Mouse (Mus musculus) G1E (cell line): ENCODE measurements around the gene Sipa1l3. TPM values are rescaled to one million over a fixed set of nuclear protein-coding genes. Genes with fewer than 3 reads are reported as not detected.

ENCODE experiments used
- ATAC-seq: 2 replicates; pipeline ENCODE4 v1.8.0; 2016; ENCODE audit warnings: mild to moderate bottlenecking; ENCODE audit not compliant: insufficient number of reproducible peaks, poor library complexity, low FRiP score, severe bottlenecking; ENCODE audit errors: extremely low read depth
- DNase-seq: peaks from one replicate; pipeline ENCODE4 v3.0.0; 2012; ENCODE audit warnings: low spot score
- H3K27me3 ChIP-seq: 2 replicates; pipeline ENCODE4 v1.6.1; 2012; ENCODE audit warnings: mild to moderate bottlenecking, low read length, inconsistent platforms; ENCODE audit not compliant: insufficient read depth
- H3K36me3 ChIP-seq: replicated peaks from 2 replicates; pipeline ENCODE3; 2012; ENCODE audit warnings: mild to moderate bottlenecking, inconsistent platforms
- H3K4me1 ChIP-seq: 2 replicates; pipeline ENCODE4 v1.6.1; 2012; ENCODE audit warnings: low read depth, low read length, inconsistent platforms, mixed read lengths; ENCODE audit not compliant: insufficient read depth
- H3K4me3 ChIP-seq: 2 replicates; pipeline ENCODE4 v1.5.1; 2012; ENCODE audit warnings: low read depth, mild to moderate bottlenecking, inconsistent platforms, low read length, moderate library complexity, mixed read lengths
- H3K9me3 ChIP-seq: replicated peaks from 2 replicates; pipeline ENCODE4 v1.6.1; 2012; ENCODE audit warnings: inconsistent platforms
- CTCF ChIP-seq: IDR thresholded peaks from 2 replicates; pipeline ENCODE4 v1.5.1; 2012; ENCODE audit warnings: low read depth, low read length, inconsistent platforms, mixed read lengths
- GATA1 ChIP-seq: IDR thresholded peaks from 2 replicates; pipeline ENCODE4 v1.6.1; 2012; ENCODE audit warnings: borderline replicate concordance, low read length, inconsistent platforms, mixed read lengths
- GATA2 ChIP-seq: IDR thresholded peaks from 2 replicates; pipeline ENCODE4 v1.6.1; 2012; ENCODE audit warnings: low read depth, low read length, inconsistent platforms, borderline replicate concordance
- POLR2AphosphoS5 ChIP-seq: IDR thresholded peaks from 2 replicates; pipeline ENCODE4 v1.6.1; 2012; ENCODE audit warnings: low read depth, low read length, inconsistent platforms; ENCODE audit not compliant: insufficient replicate concordance
- TAL1 ChIP-seq: conservative IDR thresholded peaks from 2 replicates; pipeline ENCODE4 v1.6.1; 2012; ENCODE audit warnings: low read depth, low read length, inconsistent platforms, mixed read lengths
- polyA plus RNA-seq: library from polyadenylated mRNA; stranded (reverse); fragments of >175 nt; gene quantifications from 2 replicates; pipeline ENCODE4 v1.2.3, GENCODE M21; 2012
- total RNA-seq, 2 experiments: library from RNA; stranded (forward) in 1 of 2; stranded (reverse) in 1 of 2; fragments of 200-1000 nt in 1 of 2; fragments of >200 nt in 1 of 2; fragmentation: Nextera tagmentation in 1 of 2; gene quantifications; 2 replicates each; pipeline ENCODE4 v1.2.3; 2014 to 2017

Sipa1l3 gene
- total and polyA plus RNA-seq, 3 experiments, result 5.8 to 107 (median 49.6) TPM

DNA sequence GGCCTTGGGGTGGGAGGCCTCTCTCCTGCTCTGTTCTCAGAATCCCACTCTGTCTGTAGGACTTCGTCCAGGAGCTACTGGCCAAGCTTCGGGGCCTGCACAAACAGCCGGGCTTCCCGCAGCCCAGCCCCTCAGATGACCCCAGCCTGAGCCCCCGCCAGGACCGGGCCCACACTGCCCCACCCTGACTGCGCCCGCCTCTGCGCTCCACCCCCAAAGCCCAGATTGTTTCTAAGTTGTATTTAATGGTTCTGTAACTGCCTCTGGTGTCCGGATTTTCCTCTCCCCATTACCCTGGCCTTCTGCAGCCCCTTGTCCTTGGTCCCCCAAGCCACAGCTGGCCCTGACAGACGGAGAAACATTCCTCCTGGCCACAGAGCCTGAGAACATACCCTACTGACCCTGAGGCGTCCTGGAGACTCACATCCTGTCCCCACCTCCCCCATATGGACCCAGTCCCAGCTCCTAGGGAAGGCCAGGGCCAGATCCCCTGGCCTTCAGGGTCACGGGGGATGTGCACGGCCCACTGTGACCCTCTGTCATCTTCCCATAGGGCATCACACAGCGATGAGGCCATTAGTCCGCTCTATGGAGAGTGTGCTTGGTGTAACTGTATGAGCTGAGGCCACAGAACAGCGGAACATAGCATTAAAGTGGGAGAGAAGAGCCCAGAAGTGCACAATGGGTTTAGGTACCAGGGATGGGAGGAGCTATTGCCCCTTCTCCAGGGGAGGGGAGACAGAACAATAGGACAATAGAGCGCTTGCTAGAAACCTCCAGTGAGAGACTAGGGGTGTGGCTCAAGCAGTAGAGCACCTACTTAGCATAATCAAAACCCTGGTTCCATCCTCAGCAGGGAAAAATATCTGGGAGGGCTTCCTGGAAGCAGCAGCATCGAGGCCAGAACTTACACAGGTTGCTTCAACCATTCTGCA lies 225.0 kb downstream of the Sipa1l3 start:
- Histone ChIP-seq H3K27me3 (peaks cover 40% of the 10 kb centered on the region), H3K36me3 (no peaks in the 10 kb centered on the region), H3K9me3 (no peaks in the 10 kb centered on the region), H3K4me1 (peaks cover 38% of the 10 kb centered on the region), H3K4me3 (no peak overlapping the region)
- TF ChIP-seq GATA2, result no peak
- TF ChIP-seq CTCF, result no peak
- no peak for TF ChIP-seq POLR2AphosphoS5
- no peak for TF ChIP-seq TAL1
- no peak for DNase-seq
- no peak for ATAC-seq

- H3K36me3 ChIP-seq, result no peaks in the 10 kb centered on the region
- ATAC-seq (no peak), DNase-seq (no peak)
- peaks cover 39% of the 10 kb centered on the region for H3K4me1 ChIP-seq
- H3K4me3 ChIP-seq, result no peak overlapping the region
- TF ChIP-seq POLR2AphosphoS5 (no peak), TAL1 (no peak), GATA2 (no peak), CTCF (no peak), GATA1 (no peak)
- no peaks in the 10 kb centered on the region for H3K9me3 ChIP-seq
- H3K27me3 ChIP-seq, result peaks cover 43% of the 10 kb centered on the region
Observed at GRCm38 (mm10) chr7:29292458-29293098, 225.9 kb downstream of the Sipa1l3 start.

- H3K27me3 ChIP-seq, result peaks cover 50% of the 10 kb centered on the region
- ATAC-seq (no peak), DNase-seq (no peak)
- H3K4me1 ChIP-seq, result peaks cover 43% of the 10 kb centered on the region
- H3K9me3 ChIP-seq, result no peaks in the 10 kb centered on the region
- H3K36me3 ChIP-seq, result no peaks in the 10 kb centered on the region
- TF ChIP-seq GATA2, result no peak
- no peak for TF ChIP-seq CTCF
- TF ChIP-seq POLR2AphosphoS5, result no peak
- no peak for TF ChIP-seq TAL1
- TF ChIP-seq GATA1, result no peak
- no peak overlapping the region for H3K4me3 ChIP-seq
Observed at GRCm38 (mm10) chr7:29291616-29292457, 226.6 kb downstream of the Sipa1l3 start.

DNA sequence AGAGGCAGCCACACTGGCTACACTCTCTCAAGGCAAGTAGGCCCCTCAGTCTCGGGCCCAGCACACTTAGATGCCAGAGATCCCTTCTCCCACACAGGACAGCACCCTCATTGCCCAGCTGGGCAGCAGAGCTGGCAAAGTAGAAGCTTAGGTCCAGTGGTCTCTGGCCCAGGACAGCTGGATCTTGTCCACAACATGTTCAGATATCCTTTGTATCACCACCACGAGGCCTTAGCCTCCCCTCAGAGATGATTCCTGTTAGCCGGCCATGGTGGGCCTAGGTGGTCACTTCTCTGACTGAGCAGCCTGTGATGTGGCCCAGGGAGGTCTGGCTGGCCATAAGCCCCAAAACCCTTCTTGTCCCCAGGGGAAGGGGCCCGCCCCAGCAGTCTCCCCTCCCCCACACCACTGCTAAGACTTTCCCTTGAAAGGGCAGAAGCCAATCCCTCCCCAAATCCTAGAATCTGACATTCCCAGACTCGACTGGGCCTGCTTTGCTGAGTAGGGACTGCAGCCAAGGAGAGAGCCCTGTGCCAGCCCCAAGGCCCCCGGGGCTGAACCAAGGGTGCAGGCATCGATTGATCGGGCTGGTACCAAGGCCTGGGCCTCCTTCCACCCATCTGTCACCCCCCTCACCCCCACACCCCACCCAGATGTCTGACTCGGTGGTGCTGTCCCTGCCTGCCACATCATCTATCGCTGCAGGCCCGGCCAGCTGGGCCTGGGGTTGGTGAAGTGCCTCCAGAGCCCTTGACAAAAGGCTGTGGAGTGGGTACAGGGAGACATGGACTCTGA lies 227.6 kb downstream of the Sipa1l3 start:
- ATAC-seq (no peak), DNase-seq (no peak)
- no peaks in the 10 kb centered on the region for H3K9me3 ChIP-seq
- peaks cover 45% of the 10 kb centered on the region for H3K27me3 ChIP-seq
- H3K36me3 ChIP-seq, result no peaks in the 10 kb centered on the region
- TF ChIP-seq GATA2 (no peak), GATA1 (no peak), POLR2AphosphoS5 (no peak), CTCF (no peak), TAL1 (no peak)
- H3K4me1 ChIP-seq, result peaks cover 41% of the 10 kb centered on the region
- no peak overlapping the region for H3K4me3 ChIP-seq

DNA sequence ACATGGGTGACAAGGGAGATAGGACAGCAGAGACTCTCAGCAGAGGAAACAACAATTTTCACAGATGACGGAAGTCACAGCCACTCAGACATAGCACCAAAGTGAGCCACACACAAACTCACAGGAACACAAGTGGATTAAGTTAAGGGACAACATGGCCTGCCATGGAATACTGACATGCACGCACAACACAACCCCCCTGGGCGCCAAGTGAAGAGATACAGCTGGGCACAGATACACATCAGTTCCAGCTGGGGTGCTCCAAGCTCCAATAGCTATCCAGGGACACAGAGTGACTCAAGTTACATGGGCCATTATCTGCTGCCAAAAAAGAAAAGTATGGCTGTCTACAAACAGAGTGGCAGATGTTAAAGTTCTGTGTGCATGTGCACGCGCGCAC lies 228.6 kb downstream of the Sipa1l3 start:
- H3K36me3 ChIP-seq, result no peaks in the 10 kb centered on the region
- peaks cover 42% of the 10 kb centered on the region for H3K27me3 ChIP-seq
- no peaks in the 10 kb centered on the region for H3K9me3 ChIP-seq
- H3K4me3 ChIP-seq, result no peak overlapping the region
- DNase-seq (no peak), ATAC-seq (no peak)
- peaks cover 41% of the 10 kb centered on the region for H3K4me1 ChIP-seq
- no peak for TF ChIP-seq POLR2AphosphoS5
- TF ChIP-seq GATA2, result no peak
- TF ChIP-seq TAL1, result no peak
